8 mouse cellular contexts compared by ENCODE assay signal in genomic region chr9:65629025-65629766, GRCm38 (mm10). TPM values are rescaled to one million over a fixed set of nuclear protein-coding genes. Genes with fewer than 3 reads are reported as not detected.
DNase-seq lines count a peak whose midpoint lies in the region; ATAC-seq and TF ChIP-seq lines count a peak whose summit lies in the region.

TSS of gene Rbpms2 (plus strand) at chr9:65629648.

- peak; percentile 43 for DNase-seq in urinary bladder, postnatal 14 days (ENCODE audit: low spot score)
- no peak for DNase-seq in urinary bladder, postnatal 10 days (ENCODE audit: low spot score)
- peak; percentile 64 for DNase-seq in forebrain, embryonic 11.5 days (ENCODE audit: low spot score)
- peak; percentile 4 for DNase-seq in limb, embryonic 14.5 days (ENCODE audit: low spot score)
- DNase-seq in midbrain, postnatal 0 days (ENCODE audit: low spot score): no peak
- DNase-seq in yolk sac, embryonic 10.5 days (ENCODE audit: low spot score): peak; percentile 83
- no peak for DNase-seq in gastrocnemius, adult 18-20 months (ENCODE audit: low spot score)

- H3K4me3 ChIP-seq in forebrain, embryonic 11.5 days (ENCODE audit: low read depth, low read length): peak within 1 kb of the TSS; percentile 60
- peak within 1 kb of the TSS; percentile 68 for H3K4me3 ChIP-seq in hindbrain, embryonic 13.5 days
- H3K4me3 ChIP-seq in limb, embryonic 14.5 days (replicated peaks; ENCODE audit: low read length): peak within 1 kb of the TSS; percentile 78
- H3K4me3 ChIP-seq in midbrain, postnatal 0 days (ENCODE audit: low read depth, low read length): peak within 1 kb of the TSS; percentile 68

- no peaks in the 10 kb centered on the region for H3K36me3 ChIP-seq in forebrain, embryonic 11.5 days (ENCODE audit: control insufficient read depth, insufficient read depth, low read length)
- no peaks in the 10 kb centered on the region for H3K36me3 ChIP-seq in hindbrain, embryonic 13.5 days
- H3K36me3 ChIP-seq in limb, embryonic 14.5 days (ENCODE audit: control insufficient read depth, insufficient read depth, low read length): no peaks in the 10 kb centered on the region
- no peaks in the 10 kb centered on the region for H3K36me3 ChIP-seq in midbrain, postnatal 0 days (ENCODE audit: insufficient read depth, low read length)

- peak within 1 kb of the TSS; percentile 68 for H3K9ac ChIP-seq in forebrain, embryonic 11.5 days (ENCODE audit: low read length)
- H3K9ac ChIP-seq in hindbrain, embryonic 13.5 days: peak within 1 kb of the TSS; percentile 78
- peak within 1 kb of the TSS; percentile 72 for H3K9ac ChIP-seq in limb, embryonic 14.5 days (ENCODE audit: low read depth, low read length, severe bottlenecking)
- H3K9ac ChIP-seq in midbrain, postnatal 0 days (replicated peaks; ENCODE audit: low read length, poor library complexity, severe bottlenecking): peak within 1 kb of the TSS; percentile 51

- peaks cover 31% of the 10 kb centered on the region for H3K27me3 ChIP-seq in forebrain, embryonic 11.5 days (ENCODE audit: control insufficient read depth, insufficient read depth, low read length)
- H3K27me3 ChIP-seq in hindbrain, embryonic 13.5 days: peaks cover 70% of the 10 kb centered on the region
- peaks cover 15% of the 10 kb centered on the region; the same call in 1 of the 2 replicates for H3K27me3 ChIP-seq in limb, embryonic 14.5 days (ENCODE audit: control insufficient read depth, insufficient read depth, low read length)
- peaks cover 38% of the 10 kb centered on the region for H3K27me3 ChIP-seq in midbrain, postnatal 0 days (ENCODE audit: insufficient read depth, low read length)

- TF ChIP-seq CTCF in midbrain, postnatal 0 days (IDR thresholded peaks at IDR 0.05): no peak

- peaks cover 15% of the 10 kb centered on the region for H3K4me1 ChIP-seq in forebrain, embryonic 11.5 days (replicated peaks; ENCODE audit: control insufficient read depth, insufficient read depth, low read length)
- peaks cover 27% of the 10 kb centered on the region for H3K4me1 ChIP-seq in hindbrain, embryonic 13.5 days (replicated peaks)
- peaks cover 8% of the 10 kb centered on the region; the same call in 1 of the 2 replicates for H3K4me1 ChIP-seq in limb, embryonic 14.5 days (ENCODE audit: control insufficient read depth, insufficient read depth, low read length)
- no peaks in the 10 kb centered on the region for H3K4me1 ChIP-seq in midbrain, postnatal 0 days (ENCODE audit: insufficient read depth, low read length)

- TF ChIP-seq POLR2A in limb, embryonic 14.5 days (IDR thresholded peaks at IDR 0.05; ENCODE audit: borderline replicate concordance, extremely low read depth, insufficient read depth, insufficient read length): no peak

- WGBS in forebrain, embryonic 11.5 days: 1% methylated on average over 38 of the region's 40 CpGs
- WGBS in hindbrain, embryonic 13.5 days: 2% methylated on average over 40 of the region's 40 CpGs
- 2% methylated on average over 36 of the region's 40 CpGs for WGBS in limb, embryonic 14.5 days
- 2% methylated on average over 32 of the region's 40 CpGs for WGBS in midbrain, postnatal 0 days

- ATAC-seq in forebrain, embryonic 11.5 days (replicated peaks; ENCODE audit: low FRiP score): no peak
- no peak for ATAC-seq in hindbrain, embryonic 13.5 days (ENCODE audit: low FRiP score)
- ATAC-seq in limb, embryonic 14.5 days (ENCODE audit: low FRiP score, low read depth): no peak
- no peak for ATAC-seq in midbrain, postnatal 0 days (ENCODE audit: low FRiP score)

- H3K4me2 ChIP-seq in forebrain, embryonic 11.5 days (ENCODE audit: low read depth, low read length, severe bottlenecking): peak within 1 kb of the TSS; percentile 100
- peak within 1 kb of the TSS; percentile 93 for H3K4me2 ChIP-seq in hindbrain, embryonic 13.5 days
- peak within 1 kb of the TSS; percentile 97 for H3K4me2 ChIP-seq in limb, embryonic 14.5 days (replicated peaks; ENCODE audit: low read depth, low read length, severe bottlenecking)
- H3K4me2 ChIP-seq in midbrain, postnatal 0 days (ENCODE audit: low read depth, low read length, poor library complexity, severe bottlenecking): peak within 1 kb of the TSS; percentile 99

- H3K9me3 ChIP-seq in forebrain, embryonic 11.5 days (ENCODE audit: control insufficient read depth, low read length): no peaks in the 10 kb centered on the region
- H3K9me3 ChIP-seq in hindbrain, embryonic 13.5 days: no peaks in the 10 kb centered on the region
- no peaks in the 10 kb centered on the region for H3K9me3 ChIP-seq in limb, embryonic 14.5 days (ENCODE audit: control insufficient read depth, low read length)
- no peaks in the 10 kb centered on the region for H3K9me3 ChIP-seq in midbrain, postnatal 0 days (ENCODE audit: low read length)

- no peak within 1 kb of the TSS for H3K27ac ChIP-seq in forebrain, embryonic 11.5 days (ENCODE audit: low read depth, low read length)
- H3K27ac ChIP-seq in hindbrain, embryonic 13.5 days: no peak within 1 kb of the TSS
- H3K27ac ChIP-seq in limb, embryonic 14.5 days (replicated peaks; ENCODE audit: low read depth, low read length): peak within 1 kb of the TSS; percentile 53
- H3K27ac ChIP-seq in midbrain, postnatal 0 days (ENCODE audit: low read depth, low read length): no peak within 1 kb of the TSS; the same call in 1 of the 2 replicates

RNA-seq across cellular contexts. Expression of gene Rbpms2, which starts in this region (rescaled TPM):
- 20.3 and 23.6 TPM in 2 replicates for polyA plus RNA-seq in forebrain, embryonic 11.5 days (2014; fragmentation: Nextera tagmentation; extraction: Ambion mirVana)
- 5.0 and 5.4 TPM in 2 replicates for polyA plus RNA-seq in hindbrain, embryonic 13.5 days (2015; fragmentation: Nextera tagmentation; extraction: Ambion mirVana)
- 19.3 and 31.9 TPM in 2 replicates for polyA plus RNA-seq in limb, embryonic 14.5 days (2012; rRNA removed)
- polyA plus RNA-seq in limb, embryonic 14.5 days (2014; fragmentation: Nextera tagmentation; extraction: Ambion mirVana): 10.3 and 13.8 TPM in 2 replicates
- 3.1 and 5.8 TPM in 2 replicates for total RNA-seq in midbrain, postnatal 0 days (2014; rRNA removed)
- polyA plus RNA-seq in midbrain, postnatal 0 days (2015; fragmentation: Nextera tagmentation; extraction: Ambion mirVana): 3.4 and 3.7 TPM in 2 replicates
- total RNA-seq in gastrocnemius, adult 18-20 months (2021): 1 to 10 TPM; 1.5 to 2.3 TPM

Comparison
In these comparisons a context has a peak if more than half of its experiments do, and no peak if none do; other contexts are left out.
1. DNase-seq: peak in urinary bladder, postnatal 14 days (single experiment), forebrain, embryonic 11.5 days (single experiment), limb, embryonic 14.5 days (single experiment) and yolk sac, embryonic 10.5 days (single experiment); none in urinary bladder, postnatal 10 days (single experiment), midbrain, postnatal 0 days (single experiment) and gastrocnemius, adult 18-20 months (single experiment).
2. Peak in every context shown above with its lines, with median percentiles within 50 percentile points of each other: H3K4me2 ChIP-seq, H3K4me3 ChIP-seq and H3K9ac ChIP-seq.